Mouse (Mus musculus): ENCODE data around the gene Trpc4ap.

GRCm38 (mm10) chr2:155679586-155680110, 12.5 kb downstream of the Trpc4ap start:
- no peak for TF ChIP-seq CTCF (IDR thresholded peaks at IDR 0.05; ENCODE audit: control insufficient read depth, insufficient read depth, insufficient read length)
- TF ChIP-seq USF1 (IDR thresholded peaks at IDR 0.05; ENCODE audit: low read depth): no peak
- no peak for TF ChIP-seq MYOG (IDR thresholded peaks at IDR 0.05; ENCODE audit: control insufficient read depth, extremely low read depth, insufficient read length)
- TF ChIP-seq MAX (IDR thresholded peaks at IDR 0.05): no peak
- TF ChIP-seq CEBPB (IDR thresholded peaks at IDR 0.05; ENCODE audit: low read depth): no peak
- no peak for TF ChIP-seq MYOD1 (IDR thresholded peaks at IDR 0.05; ENCODE audit: control insufficient read depth, insufficient read length, low read depth)
